Mouse (Mus musculus) E14TG2a.4 (cell line): ENCODE measurements around the gene Proca1.
A peak's percentile ranks its signal among the peaks of the same experiment; 100 is the strongest.

ENCODE experiments used
- H3K27me3 ChIP-seq: 2 replicates; pipeline ENCODE4 v1.6.1; 2014; ENCODE audit warnings: low read length, control low read depth; ENCODE audit not compliant: insufficient read depth
- H3K36me3 ChIP-seq: 2 replicates; pipeline ENCODE4 v1.6.1; 2014; ENCODE audit warnings: low read length, control low read depth; ENCODE audit not compliant: insufficient read depth
- H3K4me1 ChIP-seq: replicated peaks from 2 replicates; pipeline ENCODE4 v1.6.1; 2014; ENCODE audit warnings: low read depth, low read length, control low read depth
- H3K4me3 ChIP-seq: replicated peaks from 2 replicates; pipeline ENCODE4 v1.5.1; 2014; ENCODE audit warnings: mild to moderate bottlenecking, low read length
- H3K9me3 ChIP-seq: 2 replicates; pipeline ENCODE4 v1.6.1; 2014; ENCODE audit warnings: low read length, control low read depth
- CTCF ChIP-seq: conservative IDR thresholded peaks from 2 replicates; pipeline ENCODE4 v1.5.1; 2014; ENCODE audit warnings: low read length
- NANOG ChIP-seq: IDR thresholded peaks from 2 replicates; pipeline ENCODE4 v1.6.1; 2014; ENCODE audit warnings: borderline replicate concordance, low read length, mixed read lengths
- POU5F1 ChIP-seq: IDR thresholded peaks from 2 replicates; pipeline ENCODE4 v1.6.1; 2014; ENCODE audit warnings: low read length, borderline replicate concordance

The Proca1 gene

GRCm38 (mm10) chr11:78176905-78177331, 16.3 kb upstream of the Proca1 start:
- Histone ChIP-seq H3K4me3 (peak overlapping the region; percentile 99), H3K36me3 (peaks cover 41% of the 10 kb centered on the region), H3K27me3 (no peaks in the 10 kb centered on the region), H3K9me3 (no peaks in the 10 kb centered on the region), H3K4me1 (peaks cover 71% of the 10 kb centered on the region)
- no peak for TF ChIP-seq CTCF
- TF ChIP-seq POU5F1 = no peak
- TF ChIP-seq NANOG = no peak

- no peak for TF ChIP-seq POU5F1
- TF ChIP-seq NANOG = no peak
- TF ChIP-seq CTCF = no peak
- Histone ChIP-seq H3K36me3 (peaks cover 41% of the 10 kb centered on the region), H3K4me3 (peak overlapping the region; percentile 99), H3K9me3 (no peaks in the 10 kb centered on the region), H3K27me3 (no peaks in the 10 kb centered on the region), H3K4me1 (peaks cover 67% of the 10 kb centered on the region)
Measured at GRCm38 (mm10) chr11:78177437-78177836, 15.8 kb upstream of the Proca1 start.

GRCm38 (mm10) chr11:78177903-78178858, 15.0 kb upstream of the Proca1 start:
- no peaks in the 10 kb centered on the region for H3K27me3 ChIP-seq
- peaks cover 41% of the 10 kb centered on the region for H3K36me3 ChIP-seq
- H3K9me3 ChIP-seq = no peaks in the 10 kb centered on the region
- H3K4me3 ChIP-seq = peak overlapping the region; percentile 99
- H3K4me1 ChIP-seq = peaks cover 60% of the 10 kb centered on the region
- TF ChIP-seq CTCF (peak; percentile 95), POU5F1 (no peak), NANOG (no peak)

- TF ChIP-seq CTCF = no peak
- TF ChIP-seq POU5F1 = no peak
- Histone ChIP-seq H3K27me3 (no peaks in the 10 kb centered on the region), H3K4me3 (peak overlapping the region; percentile 99), H3K4me1 (peaks cover 57% of the 10 kb centered on the region), H3K36me3 (peaks cover 41% of the 10 kb centered on the region), H3K9me3 (no peaks in the 10 kb centered on the region)
Measured at GRCm38 (mm10) chr11:78178859-78179437, 14.2 kb upstream of the Proca1 start.

GRCm38 (mm10) chr11:78179438-78179999, 13.7 kb upstream of the Proca1 start:
- H3K4me3 ChIP-seq = peak overlapping the region; percentile 99
- no peaks in the 10 kb centered on the region for H3K27me3 ChIP-seq
- peaks cover 57% of the 10 kb centered on the region for H3K4me1 ChIP-seq
- H3K9me3 ChIP-seq = no peaks in the 10 kb centered on the region
- H3K36me3 ChIP-seq = peaks cover 41% of the 10 kb centered on the region
- TF ChIP-seq POU5F1 (no peak), NANOG (no peak), CTCF (no peak)

- peaks cover 41% of the 10 kb centered on the region for H3K36me3 ChIP-seq
- peak overlapping the region; percentile 99 for H3K4me3 ChIP-seq
- TF ChIP-seq POU5F1 (no peak), NANOG (no peak), CTCF (no peak)
- peaks cover 56% of the 10 kb centered on the region for H3K4me1 ChIP-seq
- no peaks in the 10 kb centered on the region for H3K27me3 ChIP-seq
- no peaks in the 10 kb centered on the region for H3K9me3 ChIP-seq
Measured at GRCm38 (mm10) chr11:78180081-78180761, 13.0 kb upstream of the Proca1 start.

- no peaks in the 10 kb centered on the region for H3K9me3 ChIP-seq
- H3K4me3 ChIP-seq = peak overlapping the region; percentile 99
- H3K4me1 ChIP-seq = peaks cover 59% of the 10 kb centered on the region
- H3K36me3 ChIP-seq = peaks cover 41% of the 10 kb centered on the region
- no peaks in the 10 kb centered on the region for H3K27me3 ChIP-seq
- TF ChIP-seq POU5F1 = no peak
- TF ChIP-seq CTCF = no peak
- no peak for TF ChIP-seq NANOG
Measured at GRCm38 (mm10) chr11:78181830-78182357, 11.3 kb upstream of the Proca1 start.

- H3K9me3 ChIP-seq = no peaks in the 10 kb centered on the region
- peaks cover 59% of the 10 kb centered on the region for H3K4me1 ChIP-seq
- no peaks in the 10 kb centered on the region for H3K27me3 ChIP-seq
- peak overlapping the region; percentile 99 for H3K4me3 ChIP-seq
- peaks cover 41% of the 10 kb centered on the region for H3K36me3 ChIP-seq
- TF ChIP-seq CTCF (no peak), NANOG (no peak), POU5F1 (no peak)
Measured at GRCm38 (mm10) chr11:78182450-78182849, 10.7 kb upstream of the Proca1 start.
